Mouse (Mus musculus): ENCODE measurements around the gene Aup1. TPM values are rescaled to one million over a fixed set of nuclear protein-coding genes. Genes with fewer than 3 reads are reported as not detected.

Aup1 gene
- polyA plus RNA-seq, 1 experiment: 339 TPM

DNA sequence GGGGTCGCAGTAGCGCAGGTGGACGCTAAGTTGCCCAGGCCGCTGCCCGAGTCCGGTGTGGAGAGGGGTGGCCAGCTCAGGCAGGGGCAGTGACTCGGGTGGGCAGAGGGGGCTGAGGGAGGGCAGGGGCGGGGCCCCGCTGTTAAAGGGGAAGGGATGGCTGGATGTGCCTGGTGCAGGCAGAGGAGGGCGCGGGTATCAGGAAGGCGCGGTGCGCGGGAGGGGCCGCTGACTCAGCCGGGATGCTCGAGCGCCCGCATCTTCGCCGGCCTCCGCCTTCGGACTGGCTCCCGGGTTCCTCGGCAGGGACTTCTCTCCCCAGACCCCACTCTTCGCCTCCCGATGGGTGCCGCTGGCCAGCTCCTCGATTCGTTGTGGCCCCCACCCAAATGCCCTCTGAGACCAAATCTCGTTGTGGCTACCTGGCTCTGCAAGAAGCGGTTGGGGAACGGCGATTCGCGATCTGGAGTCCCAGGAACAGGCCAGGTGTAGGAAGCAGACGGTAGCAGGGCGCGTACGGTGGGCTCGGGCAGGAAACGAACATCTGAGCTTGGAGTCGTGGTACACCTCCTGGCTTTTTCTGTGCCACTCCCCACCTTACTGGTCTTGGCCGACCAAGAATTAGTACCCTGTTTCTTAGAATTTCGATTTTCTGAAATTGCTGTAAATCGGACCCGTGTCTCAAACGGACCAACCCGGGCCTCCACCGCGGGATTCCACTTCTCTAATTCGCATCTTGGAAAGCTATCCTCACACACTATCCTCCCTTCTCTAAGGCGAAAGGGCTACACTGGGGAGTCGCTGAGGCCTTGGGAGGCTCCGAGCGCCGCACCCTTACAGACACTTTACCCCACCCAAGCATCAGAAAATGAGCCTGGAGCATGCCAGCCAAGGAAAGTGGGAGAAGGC lies 16.2 kb downstream of the Aup1 start:
- Histone ChIP-seq H3K27me3 (ENCODE audit: control insufficient read depth) (peaks cover 100% of the 10 kb centered on the region), H3K4me1 (ENCODE audit: control insufficient read depth) (peaks cover 24% of the 10 kb centered on the region), H3K9me3 (ENCODE audit: control insufficient read depth, low read length) (peaks cover 31% of the 10 kb centered on the region), H3K36me3 (ENCODE audit: control insufficient read depth) (peaks cover 4% of the 10 kb centered on the region; the same call in 1 of the 2 replicates), H3K4me3 (replicated peaks) (no peak overlapping the region)
- no peak for TF ChIP-seq GATA1 (IDR thresholded peaks at IDR 0.05; ENCODE audit: low read length)
- no peak for TF ChIP-seq TAL1 (IDR thresholded peaks at IDR 0.05; ENCODE audit: low read length)

DNA sequence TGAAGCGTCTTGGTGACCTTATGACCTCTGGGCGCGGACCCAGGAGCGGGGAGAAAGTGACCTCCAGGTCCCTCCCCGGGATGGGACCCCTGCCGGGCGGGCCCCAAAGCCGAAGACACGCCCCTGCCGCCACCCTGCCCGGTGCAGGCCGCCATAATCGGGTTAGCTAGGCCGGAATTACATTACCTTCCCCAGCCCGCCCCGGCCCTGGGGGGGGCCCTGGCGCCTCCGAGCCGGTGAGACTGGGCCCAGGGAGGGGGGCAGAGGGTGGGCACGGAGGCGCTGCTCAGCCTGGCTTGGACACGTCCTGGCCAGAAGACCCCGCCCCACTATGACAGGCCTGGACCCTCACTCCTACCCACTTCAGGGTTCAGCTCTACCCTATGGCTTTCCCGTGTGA lies 16.9 kb downstream of the Aup1 start:
- H3K36me3 ChIP-seq (ENCODE audit: control insufficient read depth): peaks cover 4% of the 10 kb centered on the region; the same call in 1 of the 2 replicates
- H3K4me1 ChIP-seq (ENCODE audit: control insufficient read depth): peaks cover 24% of the 10 kb centered on the region
- no peak overlapping the region for H3K4me3 ChIP-seq (replicated peaks)
- H3K27me3 ChIP-seq (ENCODE audit: control insufficient read depth): peaks cover 100% of the 10 kb centered on the region
- peaks cover 31% of the 10 kb centered on the region for H3K9me3 ChIP-seq (ENCODE audit: control insufficient read depth, low read length)
- TF ChIP-seq TAL1 (IDR thresholded peaks at IDR 0.05; ENCODE audit: low read length): no peak
- no peak for TF ChIP-seq GATA1 (IDR thresholded peaks at IDR 0.05; ENCODE audit: low read length)

DNA sequence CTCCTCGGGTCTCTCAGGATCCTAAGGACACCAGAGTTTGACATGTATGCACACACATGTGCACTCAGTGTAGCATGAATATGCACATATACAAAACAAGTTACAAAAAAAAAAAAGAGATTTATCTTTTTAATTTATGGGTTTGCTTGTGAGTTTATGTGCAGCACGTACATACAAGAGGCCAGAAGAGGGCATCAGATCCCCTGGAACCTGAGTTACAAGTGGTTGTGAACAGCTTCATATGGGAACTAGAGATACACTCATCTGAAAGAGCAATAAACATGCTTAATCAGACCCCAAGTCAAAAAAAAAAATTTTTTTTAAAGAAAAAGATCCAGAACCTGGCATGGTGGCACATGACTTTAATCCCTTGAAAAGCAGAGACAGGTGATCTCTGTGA lies 20.7 kb downstream of the Aup1 start:
- Histone ChIP-seq H3K9me3 (ENCODE audit: control insufficient read depth, low read length) (peaks cover 14% of the 10 kb centered on the region; the same call in 1 of the 2 replicates), H3K27me3 (ENCODE audit: control insufficient read depth) (peaks cover 77% of the 10 kb centered on the region), H3K4me1 (ENCODE audit: control insufficient read depth) (peaks cover 40% of the 10 kb centered on the region), H3K36me3 (ENCODE audit: control insufficient read depth) (peaks cover 6% of the 10 kb centered on the region), H3K4me3 (replicated peaks) (no peak overlapping the region)
- TF ChIP-seq GATA1 (IDR thresholded peaks at IDR 0.05; ENCODE audit: low read length) (no peak), TAL1 (IDR thresholded peaks at IDR 0.05; ENCODE audit: low read length) (no peak)

DNA sequence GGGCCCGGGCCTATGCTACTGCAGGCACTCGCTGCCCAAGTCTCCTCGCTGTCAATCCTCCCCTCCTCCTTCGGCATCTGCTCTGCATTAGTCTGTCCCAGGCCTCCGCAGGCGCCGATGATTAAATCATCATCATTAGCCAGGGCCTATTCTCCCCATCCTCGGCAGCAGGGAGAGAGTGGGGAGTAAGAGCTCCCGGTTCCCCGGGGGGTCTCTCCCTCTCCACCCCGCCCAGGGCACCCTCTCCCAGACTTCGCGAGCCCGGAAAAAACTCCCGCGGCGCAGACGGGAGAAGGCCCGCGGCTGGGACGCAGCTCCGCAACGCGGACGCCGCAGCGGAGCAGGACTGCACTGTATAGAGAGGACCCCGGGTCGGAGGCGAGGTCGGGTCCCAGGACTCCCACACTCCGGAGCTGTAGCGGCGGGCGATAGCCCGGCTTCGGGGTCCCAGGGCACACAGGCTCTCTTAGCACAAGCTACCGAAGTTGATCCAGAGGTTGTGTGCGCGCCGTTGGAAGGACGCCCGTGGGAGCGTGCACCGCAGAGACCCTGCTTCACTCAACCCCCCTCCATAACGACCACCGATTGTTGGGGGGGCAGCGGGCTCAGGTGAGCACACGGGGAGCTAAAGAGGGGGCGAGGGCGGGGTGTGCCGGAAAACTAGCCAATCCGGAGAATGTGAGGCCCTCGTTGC lies 23.5 kb downstream of the Aup1 start, which contains the start of gene Pcgf1:
TSS of gene Pcgf1 (plus strand) at position 240 of the 694 bp plus-strand sequence.
- TF ChIP-seq GATA1 (IDR thresholded peaks at IDR 0.05; ENCODE audit: low read length): no peak
- TF ChIP-seq TAL1 (IDR thresholded peaks at IDR 0.05; ENCODE audit: low read length): no peak
- peaks cover 27% of the 10 kb centered on the region for H3K36me3 ChIP-seq (ENCODE audit: control insufficient read depth)
- peak within 1 kb of the TSS; percentile 70 for H3K4me3 ChIP-seq (replicated peaks)
- H3K9me3 ChIP-seq (ENCODE audit: control insufficient read depth, low read length): no peaks in the 10 kb centered on the region
- H3K4me1 ChIP-seq (ENCODE audit: control insufficient read depth): peaks cover 31% of the 10 kb centered on the region
- H3K27me3 ChIP-seq (ENCODE audit: control insufficient read depth): peaks cover 53% of the 10 kb centered on the region

DNA sequence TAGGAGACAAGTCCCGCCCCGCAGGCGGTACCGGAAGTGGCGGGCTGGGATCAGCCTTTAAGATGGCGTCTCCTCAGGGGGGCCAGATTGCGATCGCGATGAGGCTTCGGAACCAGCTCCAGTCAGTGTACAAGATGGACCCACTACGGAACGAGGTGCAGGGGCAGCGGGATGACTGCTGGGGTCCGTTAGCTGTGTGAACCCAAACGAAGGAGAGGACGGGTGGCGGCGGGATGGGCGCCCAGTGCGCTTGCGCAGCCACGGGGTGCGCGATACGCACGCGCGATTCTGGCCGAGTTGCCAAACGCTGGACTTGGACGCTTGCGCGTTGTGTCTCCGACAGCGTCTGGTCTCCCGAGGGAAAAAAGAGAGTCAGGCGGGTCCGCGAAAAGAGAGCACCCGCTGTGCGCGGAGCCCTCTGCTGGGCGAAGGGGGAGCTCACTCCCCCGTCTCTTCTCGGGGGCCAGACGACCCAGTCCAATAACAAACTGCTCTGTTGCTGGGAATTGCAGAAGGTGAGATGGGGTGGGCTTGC lies 24.1 kb downstream of the Aup1 start:
- Histone ChIP-seq H3K4me3 (replicated peaks) (peak overlapping the region; percentile 70), H3K36me3 (ENCODE audit: control insufficient read depth) (peaks cover 29% of the 10 kb centered on the region), H3K9me3 (ENCODE audit: control insufficient read depth, low read length) (no peaks in the 10 kb centered on the region), H3K27me3 (ENCODE audit: control insufficient read depth) (peaks cover 51% of the 10 kb centered on the region), H3K4me1 (ENCODE audit: control insufficient read depth) (peaks cover 31% of the 10 kb centered on the region)
- no peak for TF ChIP-seq TAL1 (IDR thresholded peaks at IDR 0.05; ENCODE audit: low read length)
- peak; percentile 63 for TF ChIP-seq GATA1 (IDR thresholded peaks at IDR 0.05; ENCODE audit: low read length)

DNA sequence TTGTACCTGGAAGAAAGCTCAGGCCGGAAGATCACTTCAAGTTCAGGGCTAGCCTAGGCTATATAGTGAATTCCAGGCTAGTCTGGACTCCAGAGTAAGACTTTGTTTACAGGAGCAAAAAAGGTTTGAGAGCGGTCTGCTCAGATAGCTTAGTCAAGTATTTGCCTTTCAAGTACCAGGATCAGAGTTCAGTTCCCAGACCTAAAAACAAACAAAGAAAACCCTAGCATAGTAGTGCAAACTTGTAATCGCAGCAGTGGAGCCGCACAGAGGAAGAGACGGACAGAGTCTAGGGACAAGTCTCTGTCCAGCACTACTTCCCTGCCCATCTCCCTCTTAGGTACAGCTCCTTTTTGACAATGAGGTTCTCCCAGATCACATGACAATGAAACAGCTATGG lies 25.9 kb downstream of the Aup1 start:
- no peak overlapping the region for H3K4me3 ChIP-seq (replicated peaks)
- TF ChIP-seq GATA1 (IDR thresholded peaks at IDR 0.05; ENCODE audit: low read length): no peak
- no peak for TF ChIP-seq TAL1 (IDR thresholded peaks at IDR 0.05; ENCODE audit: low read length)
- peaks cover 29% of the 10 kb centered on the region for H3K36me3 ChIP-seq (ENCODE audit: control insufficient read depth)
- peaks cover 31% of the 10 kb centered on the region for H3K4me1 ChIP-seq (ENCODE audit: control insufficient read depth)
- no peaks in the 10 kb centered on the region for H3K9me3 ChIP-seq (ENCODE audit: control insufficient read depth, low read length)
- peaks cover 51% of the 10 kb centered on the region for H3K27me3 ChIP-seq (ENCODE audit: control insufficient read depth)

DNA sequence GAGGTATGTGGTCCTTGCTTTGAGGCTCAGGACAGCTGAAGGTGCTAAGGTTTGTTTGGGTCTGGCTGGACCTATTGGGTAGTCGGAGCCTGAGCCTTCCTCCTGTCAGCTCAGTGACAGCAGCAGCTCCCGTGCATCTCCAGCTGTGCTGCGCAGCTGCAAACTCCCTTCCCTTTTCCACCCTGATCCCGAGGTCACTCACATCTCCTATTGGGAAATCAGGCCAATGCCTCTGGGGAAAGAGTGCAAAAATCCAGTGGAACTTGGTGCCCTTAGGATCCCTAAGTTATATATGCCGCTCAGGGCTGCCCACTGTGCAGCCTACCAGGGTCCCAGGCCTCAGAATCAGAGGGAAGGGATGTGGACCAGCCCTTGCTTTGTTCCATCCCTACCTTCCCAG lies 29.2 kb downstream of the Aup1 start:
- TF ChIP-seq GATA1 (IDR thresholded peaks at IDR 0.05; ENCODE audit: low read length): no peak
- TF ChIP-seq TAL1 (IDR thresholded peaks at IDR 0.05; ENCODE audit: low read length): no peak
- H3K27me3 ChIP-seq (ENCODE audit: control insufficient read depth): peaks cover 60% of the 10 kb centered on the region
- peaks cover 29% of the 10 kb centered on the region for H3K36me3 ChIP-seq (ENCODE audit: control insufficient read depth)
- H3K4me1 ChIP-seq (ENCODE audit: control insufficient read depth): peaks cover 20% of the 10 kb centered on the region
- H3K4me3 ChIP-seq (replicated peaks): no peak overlapping the region
- peaks cover 15% of the 10 kb centered on the region for H3K9me3 ChIP-seq (ENCODE audit: control insufficient read depth, low read length)

DNA sequence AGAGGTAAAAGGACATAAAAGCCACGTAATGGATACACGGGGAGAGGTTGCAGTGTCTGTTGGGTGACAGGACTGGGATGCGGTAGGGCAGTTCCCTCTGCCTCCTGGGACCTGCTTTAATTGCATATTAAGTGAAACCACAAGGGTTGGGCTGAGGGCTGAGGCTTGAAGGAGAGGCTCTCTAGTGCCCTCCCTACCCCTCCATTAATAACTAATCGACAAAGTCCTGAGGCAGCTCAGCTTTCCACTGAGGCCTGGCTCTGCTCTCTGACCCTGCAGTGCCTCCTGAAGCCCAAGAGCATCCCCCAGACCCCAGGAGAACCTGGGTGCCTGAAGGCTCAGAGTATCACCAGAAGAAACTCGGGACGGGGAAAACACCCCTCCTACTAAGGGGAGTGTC lies 30.2 kb downstream of the Aup1 start:
- H3K4me1 ChIP-seq (ENCODE audit: control insufficient read depth): peaks cover 11% of the 10 kb centered on the region
- H3K27me3 ChIP-seq (ENCODE audit: control insufficient read depth): peaks cover 69% of the 10 kb centered on the region
- TF ChIP-seq GATA1 (IDR thresholded peaks at IDR 0.05; ENCODE audit: low read length) (no peak), TAL1 (IDR thresholded peaks at IDR 0.05; ENCODE audit: low read length) (no peak)
- H3K36me3 ChIP-seq (ENCODE audit: control insufficient read depth): peaks cover 27% of the 10 kb centered on the region
- no peak overlapping the region for H3K4me3 ChIP-seq (replicated peaks)
- H3K9me3 ChIP-seq (ENCODE audit: control insufficient read depth, low read length): peaks cover 15% of the 10 kb centered on the region

All from erythroblast, embryonic 14.5 days (primary cell).